Mouse (Mus musculus) gastrocnemius, adult 2 months (tissue): Measurements from ENCODE around the gene Gm10670. TPM values are rescaled to one million over a fixed set of nuclear protein-coding genes. Genes with fewer than 3 reads are reported as not detected.
"Not testable (repeated sequence)": the region's sequence is repeated elsewhere in the genome, so short reads cannot be mapped to it uniquely, and the experiment has no call there.

Experiments
- DNase-seq: peaks from one replicate; pipeline ENCODE4 v3.0.0; 2022
- H3K27ac ChIP-seq: fragments of 200-600 bp; 2 replicates; pipeline ENCODE4 v1.8.1; 2022; ENCODE audit warnings: mild to moderate bottlenecking
- H3K4me3 ChIP-seq: fragments of 200-600 bp; 2 replicates; pipeline ENCODE4 v1.8.1; 2022; ENCODE audit warnings: mild to moderate bottlenecking, moderate library complexity
- intact Hi-C: fragments of 180-260 bp; cut with DNase I; formaldehyde crosslinking; loops from one replicate; pipeline ENCODE4 v1.15.1; 2025
- long read RNA-seq, 2 experiments: library from polyadenylated mRNA; stranded (forward); transcript quantifications; one replicate each; pipeline ENCODE4 v2.0.0; 2021
- total RNA-seq, 2 experiments: library from RNA; stranded (reverse); gene quantifications; 2 replicates each; pipeline ENCODE4 v1.2.3; 2021

Gm10670 gene
- total RNA-seq = not detected
- long read RNA-seq, experiment 1 = 0 reads
- long read RNA-seq, experiment 2 = 0 reads

DNA sequence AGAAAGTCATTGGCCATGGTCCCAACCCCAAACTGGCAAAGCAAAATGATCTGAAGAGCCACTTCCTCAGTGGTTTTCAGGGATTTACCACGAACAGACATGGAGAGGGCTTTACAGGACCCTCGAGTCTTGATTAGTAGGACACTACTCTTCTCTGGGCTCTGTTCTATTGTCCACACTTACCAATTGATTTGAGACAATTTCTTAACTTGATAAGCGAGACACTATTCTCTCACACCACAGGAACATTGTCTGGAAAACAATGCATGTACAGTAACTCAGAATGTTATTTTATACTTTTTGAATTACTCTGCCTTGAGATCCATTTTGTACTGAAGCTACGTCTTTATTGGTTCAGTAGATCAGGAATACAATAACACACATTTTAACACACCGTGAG lies at the start of gene Gm10670:
Gene Gm10670 (minus strand): TSS at position 101 of the 400 bp plus-strand sequence.
- intact Hi-C loops, H3K4me3 ChIP-seq, H3K27ac ChIP-seq, DNase-seq: not testable (repeated sequence)

DNA sequence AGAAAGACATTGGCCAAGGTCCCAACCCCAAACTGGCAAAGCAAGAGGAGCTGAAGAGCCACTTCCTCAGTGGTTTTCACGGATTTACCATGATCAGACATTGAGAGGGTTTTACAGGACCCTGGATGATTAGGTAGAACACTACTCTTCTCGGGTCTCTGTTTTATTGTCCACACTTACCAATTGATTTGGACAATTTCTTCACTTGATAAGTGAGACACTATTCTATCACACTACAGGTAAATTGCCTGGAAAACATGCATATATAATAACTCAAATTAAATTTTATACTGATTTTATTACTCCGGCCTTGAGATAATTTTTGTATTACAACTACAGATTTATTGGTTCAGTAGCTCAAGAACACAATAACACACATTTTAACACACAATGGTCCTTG lies 35.7 kb upstream of the Gm10670 start, which contains the start of gene Vmn1r103:
Gene Vmn1r103 (minus strand): TSS at position 101 of the 400 bp plus-strand sequence.
- DNase-seq, H3K4me3 ChIP-seq, H3K27ac ChIP-seq, intact Hi-C loops: not testable (repeated sequence)

DNA sequence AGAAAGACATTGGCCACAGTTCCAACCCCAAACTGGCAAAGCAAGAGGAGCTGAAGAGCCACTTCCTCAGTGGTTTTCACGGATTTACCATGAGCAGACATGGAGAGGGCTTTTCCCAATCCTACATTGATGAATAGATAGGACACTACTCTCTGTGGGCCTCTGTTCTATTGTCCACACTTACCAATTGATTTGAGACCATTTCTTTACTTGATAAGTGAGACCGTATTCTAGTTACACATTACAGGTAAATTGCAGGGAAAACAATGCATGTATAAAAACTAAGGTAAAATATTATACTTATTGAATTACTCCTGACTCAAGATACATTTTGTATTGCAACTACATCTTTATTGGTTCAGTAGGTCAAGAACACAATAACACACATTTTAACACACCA lies 32.2 kb downstream of the Gm10670 start, which contains the start of gene Vmn1r101:
Gene Vmn1r101 (minus strand): TSS at position 101 of the 400 bp plus-strand sequence.
- H3K4me3 ChIP-seq, DNase-seq, H3K27ac ChIP-seq, intact Hi-C loops: not testable (repeated sequence)

Other genes with a start within 250 kb of the Gm10670 start
- gene Gm4498, start 241.1 kb downstream of the Gm10670 start, total RNA-seq = not detected
- gene Gm5890, start 212.1 kb downstream of the Gm10670 start, total RNA-seq = not detected
- gene Gm4133, start 140.9 kb downstream of the Gm10670 start, total RNA-seq = not detected
- not detected for gene Gm5728, start 99.5 kb downstream of the Gm10670 start, total RNA-seq
- not detected for gene Vmn1r100, start 57.0 kb downstream of the Gm10670 start, total RNA-seq
- not detected for gene Vmn1r101, start 32.3 kb downstream of the Gm10670 start, total RNA-seq
- not detected for gene Vmn1r103, start 35.6 kb upstream of the Gm10670 start, total RNA-seq
- not detected for gene Vmn1r104, start 58.9 kb upstream of the Gm10670 start, total RNA-seq
- not detected for gene Gm5726, start 70.8 kb upstream of the Gm10670 start, total RNA-seq
- gene Gm4141, start 101.3 kb upstream of the Gm10670 start, total RNA-seq = not detected
- not detected for gene Gm4513, start 124.1 kb upstream of the Gm10670 start, total RNA-seq
- not detected for gene Vmn1r107, start 194.0 kb upstream of the Gm10670 start, total RNA-seq
- gene Vmn1r111, start 228.3 kb upstream of the Gm10670 start, total RNA-seq = not detected